Mouse (Mus musculus) midbrain, embryonic 16.5 days (tissue): ENCODE results near the gene Marcksl1. TPM values are rescaled to one million over a fixed set of nuclear protein-coding genes. Genes with fewer than 3 reads are reported as not detected.

Experiments used
- ATAC-seq: fragments of 200-750 bp; cut with Nextera tagmentation; 2 replicates; pipeline ENCODE4 v1.8.0; 2017; ENCODE audit warnings: moderate TSS enrichment
- H3K27ac ChIP-seq: fragments of 300-500 bp; sonication (generic); 2 replicates; pipeline ENCODE4 v1.5.1; 2014; ENCODE audit warnings: mild to moderate bottlenecking, low read length, mixed read lengths
- H3K27me3 ChIP-seq: fragments of 300-500 bp; sonication (generic); 2 replicates; pipeline ENCODE4 v1.6.1; 2014; ENCODE audit warnings: low read depth, low read length, mixed read lengths; ENCODE audit not compliant: control insufficient read depth, insufficient read depth
- H3K36me3 ChIP-seq: fragments of 300-500 bp; sonication (generic); 2 replicates; pipeline ENCODE4 v1.6.1; 2014; ENCODE audit warnings: mild to moderate bottlenecking, low read length, moderate library complexity, mixed read lengths; ENCODE audit not compliant: control insufficient read depth, insufficient read depth
- H3K4me1 ChIP-seq: fragments of 300-500 bp; sonication (generic); 2 replicates; pipeline ENCODE4 v1.6.1; 2014; ENCODE audit warnings: mild to moderate bottlenecking, low read length, mixed read lengths; ENCODE audit not compliant: control insufficient read depth, insufficient read depth
- H3K4me2 ChIP-seq: fragments of 300-500 bp; sonication (generic); 2 replicates; pipeline ENCODE4 v1.6.1; 2014; ENCODE audit warnings: mild to moderate bottlenecking, low read length, mixed read lengths
- H3K4me3 ChIP-seq: fragments of 300-500 bp; sonication (generic); 2 replicates; pipeline ENCODE4 v1.5.1; 2014; ENCODE audit warnings: low read depth, mild to moderate bottlenecking, low read length, moderate library complexity, mixed read lengths
- H3K9ac ChIP-seq: fragments of 300-500 bp; sonication (generic); 2 replicates; pipeline ENCODE4 v1.6.1; 2014; ENCODE audit warnings: low read depth, low read length, mixed read lengths
- H3K9me3 ChIP-seq: fragments of 300-500 bp; sonication (generic); replicated peaks from 2 replicates; pipeline ENCODE4 v1.6.1; 2014; ENCODE audit warnings: mild to moderate bottlenecking, low read length, mixed read lengths; ENCODE audit not compliant: control insufficient read depth, poor library complexity, severe bottlenecking
- WGBS: fragments of 180-500 bp; shearing (Covaris S2); extraction: QIAGEN DNeasy Blood & Tissue Kit; methylation state at CpG from one replicate; pipeline ENCODE4 v1.1.7; 2014; 5-methylcytosine and 5-hydroxymethylcytosine counted together
- polyA plus RNA-seq: library from polyadenylated mRNA; unstranded; fragments of >200 nt; fragmentation: Nextera tagmentation; extraction: Ambion mirVana; gene quantifications from 2 replicates; pipeline ENCODE4 v1.2.1, GENCODE M21; 2015

Gene Marcksl1
- polyA plus RNA-seq, 1 experiment from 2014 or later, result 1,543 TPM

- Histone ChIP-seq H3K27ac (no peak overlapping the region), H3K4me3 (no peak overlapping the region), H3K4me2 (no peak overlapping the region), H3K9me3 (no peaks in the 10 kb centered on the region), H3K9ac (no peak overlapping the region), H3K4me1 (peaks cover 4% of the 10 kb centered on the region; the same call in 1 of the 2 replicates), H3K36me3 (no peaks in the 10 kb centered on the region), H3K27me3 (no peaks in the 10 kb centered on the region)
- 84% methylated on average over 3 of the region's 3 CpGs for WGBS
- no peak for ATAC-seq
Observed at GRCm38 (mm10) chr4:129508237-129508515, 5.2 kb upstream of the Marcksl1 start.

DNA sequence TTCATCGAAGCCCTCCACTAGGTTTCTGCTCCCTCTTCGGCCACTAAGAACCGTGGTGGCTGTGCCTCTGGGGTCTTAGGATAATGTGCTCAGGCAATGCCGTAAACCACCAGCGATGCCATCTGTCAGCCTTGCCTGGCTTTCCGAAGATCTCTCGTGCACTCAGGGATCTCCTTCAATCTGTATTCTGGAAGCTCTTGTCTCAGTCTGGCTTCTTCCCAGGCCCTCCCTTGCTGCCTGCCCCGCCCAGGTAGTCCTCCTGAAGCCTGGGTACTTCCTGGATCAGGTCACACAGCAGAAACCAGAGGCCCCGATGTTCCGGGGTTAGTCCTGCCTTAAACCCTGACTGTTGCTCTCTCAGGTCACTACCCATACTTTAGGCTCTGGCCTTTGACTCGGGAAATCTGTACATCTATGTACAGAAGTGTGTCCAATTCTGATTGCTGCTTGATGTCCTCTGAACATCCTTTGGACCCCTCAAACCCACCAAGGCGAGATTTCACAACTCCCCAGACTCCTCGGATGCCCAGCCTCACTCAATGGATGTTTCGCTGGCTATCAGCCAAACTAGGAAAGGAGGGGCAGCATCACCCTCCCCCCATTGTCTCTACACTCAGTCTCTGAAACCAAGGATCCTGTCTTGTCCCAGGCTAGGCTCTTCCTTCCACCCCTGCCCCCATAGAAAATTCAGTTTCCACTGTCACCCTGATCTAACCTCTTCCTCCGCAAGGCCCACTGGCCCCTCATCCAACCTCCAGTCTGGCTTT lies 4.4 kb upstream of the Marcksl1 start:
- no peaks in the 10 kb centered on the region for H3K27me3 ChIP-seq
- no peak overlapping the region for H3K4me2 ChIP-seq
- no peak overlapping the region for H3K27ac ChIP-seq
- 57% methylated on average over 15 of the region's 15 CpGs for WGBS
- no peak overlapping the region for H3K4me3 ChIP-seq
- no peaks in the 10 kb centered on the region for H3K9me3 ChIP-seq
- no peak overlapping the region for H3K9ac ChIP-seq
- H3K4me1 ChIP-seq, result peaks cover 4% of the 10 kb centered on the region; the same call in 1 of the 2 replicates
- no peak for ATAC-seq
- H3K36me3 ChIP-seq, result no peaks in the 10 kb centered on the region

- Histone ChIP-seq H3K4me3 (no peak overlapping the region), H3K27me3 (no peaks in the 10 kb centered on the region), H3K9me3 (no peaks in the 10 kb centered on the region), H3K27ac (no peak overlapping the region), H3K36me3 (no peaks in the 10 kb centered on the region), H3K4me1 (peaks cover 4% of the 10 kb centered on the region; the same call in 1 of the 2 replicates), H3K4me2 (no peak overlapping the region), H3K9ac (no peak overlapping the region)
- ATAC-seq, result no peak
- 52% methylated on average over 3 of the region's 3 CpGs for WGBS
Observed at GRCm38 (mm10) chr4:129509650-129510049, 3.7 kb upstream of the Marcksl1 start.

- Histone ChIP-seq H3K36me3 (no peaks in the 10 kb centered on the region; the same call in 1 of the 2 replicates), H3K9ac (no peak overlapping the region), H3K27ac (no peak overlapping the region), H3K9me3 (no peaks in the 10 kb centered on the region), H3K4me3 (no peak overlapping the region), H3K4me1 (peaks cover 11% of the 10 kb centered on the region), H3K4me2 (no peak overlapping the region), H3K27me3 (no peaks in the 10 kb centered on the region)
- 39% methylated on average over 6 of the region's 6 CpGs for WGBS
- ATAC-seq, result no peak
Observed at GRCm38 (mm10) chr4:129510723-129511412, 2.5 kb upstream of the Marcksl1 start.

GRCm38 (mm10) chr4:129511413-129512096 lies 1.8 kb upstream of the Marcksl1 start:
- Histone ChIP-seq H3K27ac (0 out of 2 replicates have a peak overlapping the region, but pooled peaks have one; percentile 0), H3K4me1 (peaks cover 13% of the 10 kb centered on the region), H3K36me3 (peaks cover 2% of the 10 kb centered on the region), H3K4me3 (no peak overlapping the region), H3K9me3 (no peaks in the 10 kb centered on the region), H3K9ac (no peak overlapping the region), H3K27me3 (no peaks in the 10 kb centered on the region), H3K4me2 (no peak overlapping the region)
- no peak for ATAC-seq
- 15% methylated on average over 6 of the region's 6 CpGs for WGBS

- peaks cover 13% of the 10 kb centered on the region for H3K4me1 ChIP-seq
- peaks cover 12% of the 10 kb centered on the region for H3K36me3 ChIP-seq
- peak overlapping the region; percentile 99 for H3K27ac ChIP-seq
- H3K27me3 ChIP-seq, result no peaks in the 10 kb centered on the region
- peak; percentile 27 for ATAC-seq
- H3K9me3 ChIP-seq, result no peaks in the 10 kb centered on the region
- peak overlapping the region; percentile 100 for H3K4me3 ChIP-seq
- 1% methylated on average over 25 of the region's 57 CpGs for WGBS
- peak overlapping the region; percentile 100 for H3K9ac ChIP-seq
- peak overlapping the region; percentile 87 for H3K4me2 ChIP-seq
Observed at GRCm38 (mm10) chr4:129513891-129514290, 510 bp downstream of the Marcksl1 start.

- Histone ChIP-seq H3K9me3 (no peaks in the 10 kb centered on the region), H3K36me3 (peaks cover 12% of the 10 kb centered on the region), H3K9ac (peak overlapping the region; percentile 100), H3K4me2 (peak overlapping the region; percentile 87), H3K4me3 (peak overlapping the region; percentile 100), H3K27me3 (no peaks in the 10 kb centered on the region), H3K27ac (peak overlapping the region; percentile 99), H3K4me1 (peaks cover 10% of the 10 kb centered on the region)
- peak; percentile 53; the same call in 1 of the 2 replicates for ATAC-seq
- 0% methylated on average over 31 of the region's 35 CpGs for WGBS
Observed at GRCm38 (mm10) chr4:129514300-129514898, 1.0 kb downstream of the Marcksl1 start.

DNA sequence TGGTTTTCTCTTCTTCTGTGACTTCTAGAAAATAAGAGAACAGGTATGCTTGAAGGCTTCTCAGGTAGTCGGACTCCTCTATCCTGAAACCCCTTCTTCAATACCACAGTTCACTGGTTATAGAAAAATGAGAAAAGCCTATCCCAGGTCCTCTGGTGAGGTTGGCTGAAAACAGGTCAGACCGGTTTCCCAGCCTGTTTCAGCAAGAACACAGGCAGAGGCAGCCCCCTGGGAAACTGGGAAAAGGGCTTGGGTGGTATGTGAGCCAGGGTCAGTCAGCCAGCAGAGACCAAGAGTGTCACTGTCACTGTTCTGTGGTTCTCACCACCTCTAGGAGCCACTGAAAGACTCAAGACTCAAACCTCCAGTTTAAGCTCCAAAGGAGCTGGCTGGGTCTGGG lies 3.5 kb downstream of the Marcksl1 start:
- Histone ChIP-seq H3K4me2 (no peak overlapping the region), H3K4me3 (no peak overlapping the region)

More for the DNA sequence above, 3.5 kb downstream of the Marcksl1 start:
- no peak for ATAC-seq
- peaks cover 22% of the 10 kb centered on the region for H3K36me3 ChIP-seq
- WGBS, result 57% methylated on average over 2 of the region's 2 CpGs
- peaks cover 10% of the 10 kb centered on the region for H3K4me1 ChIP-seq
- no peaks in the 10 kb centered on the region for H3K27me3 ChIP-seq
- H3K9me3 ChIP-seq, result no peaks in the 10 kb centered on the region
- no peak overlapping the region for H3K9ac ChIP-seq
- H3K27ac ChIP-seq, result no peak overlapping the region
